Mouse (Mus musculus) CH12.LX (cell line): ENCODE measurements around the gene Tns2. TPM values are rescaled to one million over a fixed set of nuclear protein-coding genes. Genes with fewer than 3 reads are reported as not detected.
A peak's percentile ranks its signal among the peaks of the same experiment; 100 is the strongest.

Source experiments
- DNase-seq: peaks from one replicate; pipeline ENCODE4 v3.0.0-alpha.2; 2013; ENCODE audit errors: extremely low read depth
- H3K27ac ChIP-seq: 2 replicates; pipeline ENCODE4 v1.5.1; 2012; ENCODE audit warnings: low read depth, mild to moderate bottlenecking, control low read depth, moderate library complexity; ENCODE audit not compliant: insufficient read depth
- H3K27me3 ChIP-seq: replicated peaks from 2 replicates; pipeline ENCODE3; 2012; ENCODE audit warnings: inconsistent platforms
- H3K36me3 ChIP-seq, 2 experiments: replicated peaks in 1 of 2; 2 replicates each; pipeline versions ENCODE3 to v1.6.1; 2012; ENCODE audit warnings: inconsistent platforms in 1 of 2, low read length in 1 of 2, mild to moderate bottlenecking in 1 of 2, mixed read lengths in 1 of 2, moderate library complexity in 1 of 2; ENCODE audit not compliant: control insufficient read depth in 1 of 2, insufficient read depth in 1 of 2
- H3K4me1 ChIP-seq, 2 experiments: 2 replicates each; pipeline ENCODE4 v1.6.1; 2012; ENCODE audit warnings: inconsistent platforms in 1 of 2, moderate library complexity in 1 of 2; ENCODE audit not compliant: insufficient read depth in 2 of 2, control insufficient read depth in 1 of 2
- H3K4me2 ChIP-seq: 2 replicates; pipeline ENCODE4 v1.6.1; 2012; ENCODE audit warnings: low read depth, mild to moderate bottlenecking, control low read depth; ENCODE audit not compliant: poor library complexity, insufficient read depth, severe bottlenecking
- H3K4me3 ChIP-seq, 3 experiments: fragments of 150-350 bp in 1 of 3; sonication (generic) in 1 of 3; replicated peaks in 1 of 3; 2 replicates each; pipeline versions ENCODE3 to v1.5.1; 2011 to 2012; ENCODE audit warnings: low read depth in 2 of 3, low read length in 2 of 3, mild to moderate bottlenecking in 2 of 3, moderate library complexity in 2 of 3, control low read depth in 1 of 3, improper control_type of control experiment in 1 of 3, inconsistent platforms in 1 of 3, mixed read lengths in 1 of 3; ENCODE audit not compliant: poor library complexity in 1 of 3
- H3K79me2 ChIP-seq: replicated peaks from 2 replicates; pipeline ENCODE4 v1.6.1; 2012; ENCODE audit warnings: mild to moderate bottlenecking, moderate library complexity; ENCODE audit not compliant: control insufficient read depth, poor library complexity, insufficient read depth, severe bottlenecking; ENCODE audit errors: extremely low read depth
- H3K9ac ChIP-seq: 2 replicates; pipeline ENCODE4 v1.6.1; 2012; ENCODE audit warnings: low read depth, mild to moderate bottlenecking, control low read depth, moderate library complexity; ENCODE audit not compliant: insufficient read depth
- H3K9me3 ChIP-seq: replicated peaks from 2 replicates; pipeline ENCODE3; 2012; ENCODE audit warnings: low read length, inconsistent platforms, mixed read lengths
- BHLHE40 ChIP-seq: IDR thresholded peaks from 2 replicates; pipeline ENCODE4 v1.6.1; 2011; ENCODE audit warnings: mild to moderate bottlenecking, low read depth, low read length, improper control_type of control experiment
- CHD1 ChIP-seq: IDR thresholded peaks from 2 replicates; pipeline ENCODE4 v1.6.1; 2012; ENCODE audit warnings: low read depth, low read length, improper control_type of control experiment, inconsistent platforms
- CHD2 ChIP-seq: IDR thresholded peaks from 2 replicates; pipeline ENCODE4 v1.6.1; 2011; ENCODE audit warnings: low read length, improper control_type of control experiment
- CTCF ChIP-seq, 2 experiments: IDR thresholded peaks in 1 of 2; conservative IDR thresholded peaks in 1 of 2; 2 replicates each; pipeline ENCODE4 v1.5.1; 2011 to 2012; ENCODE audit warnings: low read depth in 2 of 2, low read length in 2 of 2, improper control_type of control experiment in 1 of 2, inconsistent platforms in 1 of 2, mild to moderate bottlenecking in 1 of 2, moderate library complexity in 1 of 2
- E2F4 ChIP-seq: IDR thresholded peaks from 2 replicates; pipeline ENCODE4 v1.6.1; 2011; ENCODE audit warnings: low read depth, low read length, improper control_type of control experiment; ENCODE audit not compliant: insufficient replicate concordance
- ELF1 ChIP-seq: IDR thresholded peaks from 2 replicates; pipeline ENCODE4 v1.6.1; 2014; ENCODE audit warnings: low read depth, mild to moderate bottlenecking, inconsistent platforms, low read length, improper control_type of control experiment
- EP300 ChIP-seq: IDR thresholded peaks from 2 replicates; pipeline ENCODE4 v1.6.1; 2011; ENCODE audit warnings: low read length, improper control_type of control experiment
- ETS1 ChIP-seq: conservative IDR thresholded peaks from 2 replicates; pipeline ENCODE4 v1.6.1; 2012; ENCODE audit warnings: low read depth, mild to moderate bottlenecking, inconsistent platforms, low read length, improper control_type of control experiment, moderate library complexity
- GABPA ChIP-seq: IDR thresholded peaks from 2 replicates; pipeline ENCODE4 v1.6.1; 2012; ENCODE audit warnings: low read depth, low read length, improper control_type of control experiment, inconsistent platforms; ENCODE audit not compliant: insufficient replicate concordance
- HCFC1 ChIP-seq: IDR thresholded peaks from 2 replicates; pipeline ENCODE4 v1.6.1; 2012; ENCODE audit warnings: low read depth, mild to moderate bottlenecking, inconsistent platforms, low read length, improper control_type of control experiment
- IRF4 ChIP-seq: IDR thresholded peaks from 2 replicates; pipeline ENCODE4 v1.6.1; 2014; ENCODE audit warnings: low read depth, mild to moderate bottlenecking, inconsistent platforms, low read length, improper control_type of control experiment
- JUN ChIP-seq: IDR thresholded peaks from 2 replicates; pipeline ENCODE4 v1.6.1; 2011; ENCODE audit warnings: low read depth, mild to moderate bottlenecking, low read length, improper control_type of control experiment, moderate library complexity; ENCODE audit not compliant: insufficient read depth
- JUND ChIP-seq: conservative IDR thresholded peaks from 2 replicates; pipeline ENCODE4 v1.6.1; 2011; ENCODE audit warnings: low read depth, low read length, improper control_type of control experiment
- KAT2A ChIP-seq: IDR thresholded peaks from 2 replicates; pipeline ENCODE4 v1.6.1; 2012; ENCODE audit warnings: low read length, improper control_type of control experiment, inconsistent platforms; ENCODE audit not compliant: insufficient replicate concordance
- MAFK ChIP-seq: IDR thresholded peaks from 2 replicates; pipeline ENCODE4 v1.6.1; 2011; ENCODE audit warnings: low read length, improper control_type of control experiment; ENCODE audit not compliant: insufficient replicate concordance
- MAX ChIP-seq: IDR thresholded peaks from 2 replicates; pipeline ENCODE4 v1.6.1; 2011; ENCODE audit warnings: low read length, improper control_type of control experiment
- MAZ ChIP-seq: IDR thresholded peaks from 2 replicates; pipeline ENCODE4 v1.6.1; 2012; ENCODE audit warnings: low read depth, mild to moderate bottlenecking, inconsistent platforms, low read length, improper control_type of control experiment, moderate library complexity
- MEF2A ChIP-seq: IDR thresholded peaks from 2 replicates; pipeline ENCODE4 v1.6.1; 2014; ENCODE audit warnings: low read depth, mild to moderate bottlenecking, inconsistent platforms, low read length, improper control_type of control experiment, borderline replicate concordance
- MXI1 ChIP-seq: IDR thresholded peaks from 2 replicates; pipeline ENCODE4 v1.6.1; 2011; ENCODE audit warnings: mild to moderate bottlenecking, low read depth, low read length, improper control_type of control experiment
- MYC ChIP-seq: IDR thresholded peaks from 2 replicates; pipeline ENCODE4 v1.6.1; 2011; ENCODE audit warnings: low read depth, mild to moderate bottlenecking, improper control_type of control experiment, low read length
- NELFE ChIP-seq: IDR thresholded peaks from 2 replicates; pipeline ENCODE4 v1.6.1; 2011; ENCODE audit warnings: low read depth, low read length, improper control_type of control experiment
- NRF1 ChIP-seq: IDR thresholded peaks from 2 replicates; pipeline ENCODE4 v1.6.1; 2014; ENCODE audit warnings: low read depth, mild to moderate bottlenecking, inconsistent platforms, low read length, improper control_type of control experiment, moderate library complexity
- PAX5 ChIP-seq: IDR thresholded peaks from 2 replicates; pipeline ENCODE4 v1.6.1; 2012; ENCODE audit warnings: low read length, inconsistent platforms, mixed read lengths
- POLR2A ChIP-seq: IDR thresholded peaks from 2 replicates; pipeline ENCODE4 v1.6.1; 2011; ENCODE audit warnings: low read depth, mild to moderate bottlenecking, improper control_type of control experiment, low read length
- POLR2AphosphoS2 ChIP-seq: IDR thresholded peaks from 2 replicates; pipeline ENCODE4 v1.6.1; 2011; ENCODE audit warnings: low read depth, low read length, improper control_type of control experiment
- RAD21 ChIP-seq: IDR thresholded peaks from 2 replicates; pipeline ENCODE4 v1.6.1; 2011; ENCODE audit warnings: low read depth, mild to moderate bottlenecking, low read length, improper control_type of control experiment, moderate library complexity
- RCOR1 ChIP-seq: conservative IDR thresholded peaks from 2 replicates; pipeline ENCODE4 v1.6.1; 2012; ENCODE audit warnings: low read depth, mild to moderate bottlenecking, inconsistent platforms, low read length, improper control_type of control experiment
- SIN3A ChIP-seq: IDR thresholded peaks from 2 replicates; pipeline ENCODE4 v1.6.1; 2012; ENCODE audit warnings: low read length, improper control_type of control experiment, inconsistent platforms
- SMC3 ChIP-seq: IDR thresholded peaks from 2 replicates; pipeline ENCODE4 v1.6.1; 2011; ENCODE audit warnings: low read depth, low read length, improper control_type of control experiment
- TBP ChIP-seq: conservative IDR thresholded peaks from 2 replicates; pipeline ENCODE4 v1.6.1; 2011; ENCODE audit warnings: low read depth, low read length, improper control_type of control experiment
- TCF12 ChIP-seq: IDR thresholded peaks from 2 replicates; pipeline ENCODE4 v1.6.1; 2014; ENCODE audit warnings: low read depth, mild to moderate bottlenecking, inconsistent platforms, low read length, improper control_type of control experiment
- UBTF ChIP-seq: IDR thresholded peaks from 2 replicates; pipeline ENCODE4 v1.6.1; 2012; ENCODE audit warnings: low read depth, mild to moderate bottlenecking, inconsistent platforms, low read length, improper control_type of control experiment, moderate library complexity
- USF1 ChIP-seq: IDR thresholded peaks from 2 replicates; pipeline ENCODE4 v1.6.1; 2014; ENCODE audit warnings: low read depth, mild to moderate bottlenecking, inconsistent platforms, low read length, improper control_type of control experiment
- USF2 ChIP-seq: conservative IDR thresholded peaks from 2 replicates; pipeline ENCODE4 v1.6.1; 2011; ENCODE audit warnings: low read depth, low read length, improper control_type of control experiment
- ZC3H11A ChIP-seq: IDR thresholded peaks from 2 replicates; pipeline ENCODE4 v1.6.1; 2012; ENCODE audit warnings: low read depth, mild to moderate bottlenecking, inconsistent platforms, low read length, improper control_type of control experiment
- ZKSCAN1 ChIP-seq: IDR thresholded peaks from 2 replicates; pipeline ENCODE4 v1.6.1; 2012; ENCODE audit warnings: low read depth, inconsistent platforms, low read length, improper control_type of control experiment, borderline replicate concordance
- ZMIZ1 ChIP-seq: IDR thresholded peaks from 2 replicates; pipeline ENCODE4 v1.6.1; 2012; ENCODE audit warnings: low read depth, mild to moderate bottlenecking, inconsistent platforms, low read length, improper control_type of control experiment
- ZNF384 ChIP-seq: IDR thresholded peaks from 2 replicates; pipeline ENCODE4 v1.6.1; 2012; ENCODE audit warnings: low read depth, low read length, improper control_type of control experiment, inconsistent platforms
- dilution Hi-C: fragments of 300-500 bp; cut with MboI; formaldehyde crosslinking; loops from 2 replicates; pipeline ENCODE4 v1.14.3; 2020; ENCODE audit warnings: low sequenced_read_pairs; ENCODE audit not compliant: extremely low pct_unique_long_range_greater_than_20kb, extremely low pct_ligation_motif_present
- in situ Hi-C: fragments of 300-500 bp; cut with MboI; formaldehyde crosslinking; loops from 3 replicates; pipeline ENCODE4 v1.14.3; 2019; ENCODE audit warnings: low sequenced_read_pairs, low pct_ligation_motif_present, low pct_unique_long_range_greater_than_20kb, mixed read lengths
- polyA plus RNA-seq: library from polyadenylated mRNA; unstranded; fragments of >175 nt; gene quantifications from 2 replicates; pipeline ENCODE4 v1.2.1, GENCODE M21; 2012; ENCODE audit warnings: low read depth; ENCODE audit not compliant: insufficient read length
- total RNA-seq, 2 experiments: library from RNA; depleted of rRNA; stranded (reverse); fragments of 300-350 nt in 1 of 2; fragments of >200 nt in 1 of 2; gene quantifications; 2 replicates each; pipeline ENCODE4 v1.2.3; 2012 to 2014

Tns2 gene
- total and polyA plus RNA-seq, 3 experiments: 0.13 to 0.34 TPM; not detected in 1

DNA sequence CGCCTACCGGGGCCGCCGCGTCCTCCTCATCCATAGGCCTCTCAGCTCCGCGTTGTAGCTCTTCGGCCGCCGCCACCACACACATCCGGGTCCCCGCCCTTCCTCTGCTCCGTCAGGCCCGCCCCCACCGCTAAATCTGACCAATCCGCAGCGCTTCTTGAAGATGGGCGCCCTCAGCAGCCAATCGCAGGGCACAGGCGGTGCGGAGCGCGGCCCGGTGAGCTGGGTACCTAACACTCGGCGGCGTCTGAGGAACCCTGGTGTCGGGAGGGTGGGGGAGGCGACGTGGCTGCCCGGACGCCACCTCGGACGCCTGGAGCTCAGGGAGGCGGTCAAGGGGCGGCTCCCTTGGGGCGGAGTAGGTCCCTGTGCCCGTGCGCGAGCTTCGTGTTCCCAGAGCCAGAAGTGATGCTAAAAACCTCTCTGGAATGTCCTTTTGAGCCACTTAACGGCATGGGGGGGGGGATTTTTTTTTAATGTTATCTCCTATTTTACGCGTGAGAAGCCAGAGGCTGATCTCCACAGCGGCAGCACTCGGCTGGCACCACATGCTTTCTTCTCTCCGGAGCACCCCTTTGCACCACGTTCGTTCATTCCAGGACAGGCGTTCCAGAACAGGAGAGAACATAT is 36.0 kb downstream of the Tns2 start, which contains the start of gene Spryd3:
Gene Spryd3, minus strand, starts transcription at position 106 of the 630 bp plus-strand sequence.
- peak within 1 kb of the TSS; percentile 60 to 91 (median 86) for H3K4me3 ChIP-seq
- dilution Hi-C loops (no loop called here), in situ Hi-C loops (loop anchor here (5.0 kb wide), 1 partner anchor 34 kb away; the partner anchor contains the start of gene Tns2)
- peak within 1 kb of the TSS; percentile 88 for H3K4me2 ChIP-seq
- no peaks in the 10 kb centered on the region for H3K9me3 ChIP-seq
- TF ChIP-seq USF2 (no peak), NELFE (peak; percentile 55), MAZ (peak; percentile 56; the same call in 1 of the 2 replicates), MYC (peak; percentile 86), ZKSCAN1 (no peak), MAX (peak; percentile 43; the same call in 1 of the 2 replicates), ZMIZ1 (no peak), CHD2 (peak; percentile 97), RCOR1 (no peak), MEF2A (no peak), ZNF384 (peak; percentile 36; the same call in 1 of the 2 replicates), POLR2AphosphoS2 (no peak), BHLHE40 (peak; percentile 57; the same call in 1 of the 2 replicates), CTCF (conservative IDR thresholded peaks at IDR 0.05 in 1 of 2, IDR thresholded peaks at IDR 0.05 in 1 of 2; ENCODE audit: low read depth in 2 of 2, low read length in 2 of 2) (no peak), ETS1 (no peak), CHD1 (no peak), HCFC1 (peak; percentile 76), EP300 (no peak), MXI1 (peak; percentile 74), ELF1 (peak; percentile 92), TBP (0 out of 2 replicates have a peak, but pooled peaks have one; percentile 1), SMC3 (no peak), MAFK (no peak), IRF4 (peak; percentile 39; the same call in 1 of the 2 replicates), SIN3A (peak; percentile 70; the same call in 1 of the 2 replicates), ZC3H11A (no peak), PAX5 (no peak), POLR2A (peak; percentile 79), TCF12 (0 out of 2 replicates have a peak, but pooled peaks have one; percentile 42), RAD21 (no peak), GABPA (no peak), JUND (no peak), NRF1 (no peak; the same call in none of the 2 replicates), KAT2A (peak; percentile 46; the same call in 1 of the 2 replicates), E2F4 (no peak), USF1 (no peak), JUN (no peak), UBTF (peak; percentile 75; the same call in 1 of the 2 replicates)
- no peak within 1 kb of the TSS for H3K27ac ChIP-seq
- peak; percentile 98 for DNase-seq
- H3K36me3 ChIP-seq: peaks cover 19 to 23% of the 10 kb centered on the region in 2 experiments
- H3K79me2 ChIP-seq: peaks cover 16% of the 10 kb centered on the region
- H3K9ac ChIP-seq: peak within 1 kb of the TSS; percentile 74
- peaks cover 20% of the 10 kb centered on the region for H3K27me3 ChIP-seq
- H3K4me1 ChIP-seq: peaks cover 0 to 17% of the 10 kb centered on the region in 2 experiments; a peak in 2 of 4 replicates
